Mouse (Mus musculus): ENCODE data around the gene Grik3.

The Grik3 gene

GRCm38 (mm10) chr4:125656031-125656430, 165.5 kb downstream of the Grik3 start:
- DNase-seq = no peak

DNA sequence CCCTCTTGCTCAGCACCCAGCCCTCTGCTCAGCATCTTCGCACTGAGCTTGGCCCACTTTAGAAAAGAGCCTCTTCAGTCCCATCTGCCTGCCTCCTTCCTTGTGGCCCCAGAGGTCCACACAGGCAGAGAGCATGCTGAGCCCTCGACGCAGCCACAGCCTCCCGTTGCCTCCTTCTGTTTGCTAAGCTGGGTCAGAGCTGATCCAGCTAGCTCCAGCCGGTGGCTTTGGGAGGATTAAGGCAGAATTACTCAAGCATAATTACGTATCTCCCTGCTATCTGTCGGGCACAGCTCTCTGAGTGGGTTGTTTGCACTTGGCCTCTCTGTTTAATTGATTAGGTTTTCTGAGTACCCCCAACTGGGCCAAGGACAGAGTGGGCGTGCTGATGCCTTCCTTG, 167.9 kb downstream of the Grik3 start:
- no peak for DNase-seq

DNA sequence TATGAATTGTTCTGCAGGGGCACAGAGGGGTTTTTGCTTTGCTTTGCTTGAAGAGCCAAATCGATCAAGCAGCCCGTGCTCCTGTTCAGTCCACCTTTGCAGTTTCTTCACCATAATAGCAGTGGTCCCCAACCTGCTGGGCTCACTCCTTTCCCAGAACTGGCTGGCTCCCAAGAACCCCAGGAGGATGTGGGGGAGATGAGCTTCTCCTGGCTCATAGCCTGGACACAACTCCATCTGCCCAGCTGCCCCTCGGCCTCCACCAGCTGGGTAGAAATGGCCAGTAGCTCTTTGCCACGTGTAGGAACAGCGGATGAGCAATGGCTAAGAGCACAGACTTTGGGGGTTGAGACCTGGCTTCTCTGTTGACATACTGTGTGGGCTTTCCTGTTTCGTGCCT, 171.5 kb downstream of the Grik3 start:
- no peak for DNase-seq

DNA sequence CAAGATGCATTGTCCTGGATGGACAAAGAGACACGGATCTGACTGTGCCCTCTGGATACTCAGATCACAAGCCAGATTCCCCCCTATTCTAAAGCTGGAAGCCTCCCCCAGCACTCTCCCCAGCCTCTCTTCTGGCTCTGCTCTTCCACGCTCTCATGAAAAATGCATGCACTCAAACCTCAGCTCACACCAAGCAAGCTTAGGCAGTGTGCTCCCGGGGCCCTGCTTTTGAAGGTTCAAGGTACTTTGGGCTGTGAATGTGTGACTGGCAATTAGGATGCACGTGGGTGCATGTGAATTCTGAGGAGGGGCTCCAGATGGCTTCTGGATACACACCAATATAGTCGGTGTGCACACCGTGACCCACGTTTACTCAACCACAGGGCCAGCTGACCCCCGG, 172.8 kb downstream of the Grik3 start:
- DNase-seq = no peak

GRCm38 (mm10) chr4:125665955-125666354, 175.5 kb downstream of the Grik3 start:
- DNase-seq = no peak

DNA sequence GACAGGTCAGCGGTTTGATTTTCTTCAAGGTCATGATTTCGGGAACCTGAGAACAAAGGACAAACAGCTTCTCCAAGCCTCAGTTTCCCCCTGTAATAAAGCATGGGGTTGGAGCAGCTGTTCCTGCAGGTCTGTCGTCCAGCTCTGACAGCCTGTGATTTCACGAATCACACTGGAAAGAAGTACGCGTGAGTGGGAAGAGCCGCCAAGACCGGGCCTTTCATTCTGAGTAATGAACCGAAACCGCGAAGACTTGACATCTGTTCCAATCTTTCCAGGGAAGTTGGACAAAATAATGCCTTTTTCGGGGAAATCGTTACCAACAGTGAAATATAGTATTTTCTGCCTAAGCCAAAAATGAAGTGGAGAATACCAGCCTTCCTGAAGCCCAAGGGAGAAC, 191.5 kb downstream of the Grik3 start:
- DNase-seq = no peak

DNA sequence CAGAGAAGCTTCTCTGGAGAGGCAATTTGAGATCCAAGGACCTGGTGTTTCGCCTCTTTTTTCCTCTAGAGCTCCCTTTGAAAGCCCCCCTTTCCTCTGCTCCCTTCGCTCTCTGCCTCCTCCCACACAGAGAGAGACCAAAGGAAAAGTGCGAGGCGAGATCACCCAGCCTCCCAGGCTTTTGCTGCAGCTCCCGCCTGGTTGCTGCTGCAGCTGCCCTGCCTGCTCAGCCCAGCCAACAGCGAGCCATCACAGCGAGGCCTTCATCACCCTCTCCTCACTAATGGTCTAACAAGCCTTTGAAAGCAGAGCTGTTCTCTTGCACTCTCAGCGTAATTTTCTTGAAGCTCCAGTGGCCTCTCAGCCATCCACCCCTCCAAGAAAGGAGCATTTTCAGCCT, 196.6 kb downstream of the Grik3 start:
- no peak for DNase-seq

DNA sequence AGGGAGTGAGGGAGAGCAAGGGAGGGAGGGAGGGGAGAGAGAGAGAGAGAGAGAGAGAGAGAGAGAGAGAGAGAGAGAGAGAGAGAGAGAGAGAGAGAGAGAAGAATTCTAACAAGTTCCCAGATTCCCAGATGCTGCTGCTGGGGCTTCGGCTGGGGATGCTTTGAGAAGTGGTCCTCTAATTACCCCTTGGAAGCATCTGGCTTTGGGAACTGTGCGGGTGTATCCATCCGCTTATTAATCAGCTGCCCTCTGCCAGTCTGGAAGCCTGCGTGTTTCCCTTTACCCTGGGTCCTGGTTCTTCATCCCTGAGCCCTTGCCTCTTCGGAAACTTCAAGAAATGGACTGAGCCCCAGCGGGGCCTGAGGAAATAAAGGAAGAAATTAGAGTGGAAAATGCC, 204.9 kb downstream of the Grik3 start:
- DNase-seq = no peak

- no peak for DNase-seq
Measured at GRCm38 (mm10) chr4:125696182-125696939, 205.9 kb downstream of the Grik3 start.

DNA sequence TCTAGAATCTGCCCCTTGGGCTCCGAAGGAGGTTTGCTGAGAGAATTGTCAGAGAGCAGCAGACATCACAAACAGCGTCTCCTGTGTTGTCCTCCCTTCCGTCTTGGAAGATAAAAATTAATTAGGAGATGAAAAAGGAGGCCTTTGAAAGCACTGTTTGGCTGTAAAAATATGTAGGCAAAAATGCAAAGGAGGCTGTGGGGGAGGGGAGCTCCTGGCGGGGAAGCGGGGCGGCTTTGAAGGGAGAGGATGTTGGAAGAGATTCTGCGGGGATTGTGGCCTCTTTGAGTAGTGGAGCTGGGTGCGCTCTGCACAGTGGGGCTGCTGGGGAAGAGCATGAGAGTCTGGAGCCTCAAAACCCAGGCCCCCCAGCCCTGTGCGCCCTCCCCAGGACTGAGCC, 207.1 kb downstream of the Grik3 start:
- DNase-seq = no peak

DNA sequence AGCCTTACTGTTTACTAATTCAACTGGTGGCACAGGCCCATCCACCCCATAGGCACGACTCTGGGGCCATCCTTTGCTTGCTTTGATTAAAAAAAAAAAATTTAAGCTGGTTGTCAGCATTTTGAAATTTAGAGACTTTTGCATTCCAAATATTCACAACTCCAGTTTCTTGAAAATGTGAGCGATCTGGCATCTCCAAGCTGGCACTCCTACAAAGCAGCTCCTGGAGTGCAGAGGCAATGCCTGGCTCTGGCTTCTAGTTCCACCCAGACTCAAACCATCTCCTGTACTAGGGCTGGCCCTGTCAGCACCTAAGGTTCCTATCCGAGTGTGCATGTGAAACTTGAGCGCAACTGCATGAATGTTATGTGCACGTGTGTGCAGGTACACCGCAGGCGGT, 208.6 kb downstream of the Grik3 start:
- DNase-seq = no peak

DNA sequence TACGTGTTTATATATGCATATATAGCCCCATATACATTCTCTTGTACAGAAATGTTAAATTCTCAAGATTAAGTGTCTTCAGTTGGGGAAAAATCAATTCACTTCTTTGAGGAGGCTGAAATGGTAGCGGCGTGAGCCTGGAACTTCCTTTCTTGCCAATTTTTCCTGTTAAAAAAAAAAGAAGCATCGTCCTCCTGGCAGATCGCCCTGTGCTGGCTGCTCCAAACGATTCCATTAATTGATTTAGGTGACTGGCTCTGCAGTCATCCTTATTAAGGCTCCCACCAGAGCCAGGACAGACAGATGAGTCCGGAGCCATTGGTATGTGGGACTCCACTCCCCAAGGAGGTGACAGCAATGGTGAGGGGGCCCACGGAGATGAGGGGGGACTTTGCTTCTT, 209.8 kb downstream of the Grik3 start:
- no peak for DNase-seq

DNA sequence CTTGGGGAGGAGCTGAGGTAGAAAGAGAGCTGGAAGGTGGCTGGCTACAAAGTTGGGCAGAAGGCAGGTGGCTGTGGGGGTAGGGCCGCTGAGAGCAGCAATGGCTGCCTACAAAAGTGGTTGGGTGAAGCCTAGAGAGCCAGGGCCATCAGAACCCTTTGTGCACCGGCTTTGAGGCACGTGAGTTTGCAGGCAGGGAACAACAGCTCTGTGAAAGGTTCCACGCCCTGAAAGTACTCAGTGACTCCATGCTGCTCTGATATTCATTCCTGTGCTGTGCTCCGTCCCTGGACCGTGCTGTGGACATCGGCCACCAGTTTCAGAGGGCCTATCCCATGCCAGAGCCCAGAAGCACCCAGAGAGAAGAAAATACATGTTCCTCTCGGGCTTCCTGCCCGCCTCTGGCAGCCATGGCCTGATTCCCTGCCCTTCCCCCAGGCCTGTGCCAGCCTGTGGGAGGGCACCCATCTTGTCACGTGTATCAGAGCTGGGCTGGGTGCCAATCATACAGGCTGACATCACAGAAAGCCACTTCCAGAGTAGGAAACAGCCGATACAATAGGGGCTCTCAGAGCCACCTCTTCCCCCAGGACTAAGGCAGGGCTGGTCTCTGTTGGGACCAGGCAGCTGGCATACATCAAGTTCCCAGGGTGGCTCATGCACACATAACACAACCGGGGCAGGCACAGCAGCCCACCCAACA, 212.3 kb downstream of the Grik3 start:
- peak; percentile 69 for DNase-seq

- peak; percentile 14 for DNase-seq
Measured at GRCm38 (mm10) chr4:125703310-125703690, 212.8 kb downstream of the Grik3 start.

- no peak for DNase-seq
Measured at GRCm38 (mm10) chr4:125705746-125706145, 215.2 kb downstream of the Grik3 start.

GRCm38 (mm10) chr4:125709716-125710115, 219.2 kb downstream of the Grik3 start:
- no peak for DNase-seq

GRCm38 (mm10) chr4:125717881-125718280, 227.4 kb downstream of the Grik3 start:
- DNase-seq = no peak

GRCm38 (mm10) chr4:125718429-125719140, 228.1 kb downstream of the Grik3 start:
- no peak for DNase-seq

DNA sequence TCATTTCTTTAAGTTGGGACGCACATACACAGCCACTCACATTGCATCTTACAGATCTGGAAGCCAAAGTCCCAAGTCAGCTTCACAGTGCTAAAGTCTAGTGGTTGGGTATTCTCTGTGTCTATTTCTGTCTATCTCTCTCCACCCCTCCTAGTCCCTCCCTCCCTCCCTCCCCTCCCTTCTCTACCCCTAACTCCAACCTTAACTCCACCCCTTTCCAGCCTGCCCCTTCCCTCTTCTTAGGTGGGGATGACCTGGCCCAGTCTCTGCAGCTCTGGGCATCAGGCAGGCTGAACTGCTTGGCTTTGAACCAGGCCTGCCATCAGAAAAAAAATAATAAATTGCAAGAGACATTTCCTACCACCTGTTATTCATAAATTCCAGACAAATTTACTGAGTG, 235.7 kb downstream of the Grik3 start:
- DNase-seq = no peak

GRCm38 (mm10) chr4:125727030-125727429, 236.5 kb downstream of the Grik3 start:
- no peak for DNase-seq

GRCm38 (mm10) chr4:125727626-125728025, 237.1 kb downstream of the Grik3 start:
- DNase-seq = no peak

GRCm38 (mm10) chr4:125728091-125728863, 237.8 kb downstream of the Grik3 start:
- DNase-seq = no peak

Measured in cerebellum, adult 11-12 months (tissue).